Mouse (Mus musculus): ENCODE measurements around the gene Jak2. TPM values are rescaled to one million over a fixed set of nuclear protein-coding genes. Genes with fewer than 3 reads are reported as not detected.

Gene Jak2
- total and polyA plus RNA-seq, 3 experiments, result 26.4 to 78.6 (median 30.2) TPM

DNA sequence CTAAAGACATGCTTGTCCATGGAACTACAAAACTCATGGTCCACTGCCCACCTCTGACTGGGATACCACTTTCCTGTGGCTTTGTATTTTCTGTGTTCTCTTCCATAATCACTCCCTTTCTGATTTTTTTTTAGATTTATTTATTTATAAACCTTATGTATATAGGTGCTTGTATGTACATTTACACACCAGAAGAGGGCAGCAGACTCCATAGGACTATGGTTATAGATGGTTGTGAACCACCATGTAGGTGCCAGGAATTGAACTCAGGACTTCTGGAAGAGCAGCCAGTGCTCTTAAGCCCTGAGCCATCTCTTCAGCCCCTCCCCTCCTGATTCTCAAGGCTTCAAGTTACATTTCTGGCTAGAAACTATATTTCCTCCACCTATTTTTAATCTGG lies 57.2 kb downstream of the Jak2 start:
- no peak overlapping the region for H3K27ac ChIP-seq (ENCODE audit: control insufficient read depth, low read depth, low read length)
- H3K27me3 ChIP-seq (ENCODE audit: control insufficient read depth in 1 of 2, insufficient read depth in 2 of 2, low read length in 2 of 2), result no peaks in the 10 kb centered on the region
- peak; percentile 72 for TF ChIP-seq SMC3 (IDR thresholded peaks at IDR 0.05; ENCODE audit: low read depth, low read length)
- no peak for TF ChIP-seq NELFE (IDR thresholded peaks at IDR 0.05; ENCODE audit: low read depth, low read length)
- peak; percentile 10 to 68 (median 49); a peak in 5 of 6 replicates for TF ChIP-seq CTCF (IDR thresholded peaks at IDR 0.05 in 2 of 3, conservative IDR thresholded peaks at IDR 0.05 in 1 of 3; ENCODE audit: control insufficient read depth in 1 of 3, insufficient read depth in 1 of 3, low read depth in 2 of 3, low read length in 3 of 3, poor library complexity in 1 of 3, severe bottlenecking in 1 of 3)
- TF ChIP-seq ZMIZ1 (IDR thresholded peaks at IDR 0.05; ENCODE audit: low read depth, low read length), result no peak
- TF ChIP-seq MAFK (IDR thresholded peaks at IDR 0.05; ENCODE audit: borderline replicate concordance, low read depth, low read length), result no peak
- TF ChIP-seq RAD21 (IDR thresholded peaks at IDR 0.05; ENCODE audit: low read depth, low read length), result peak; percentile 72
- no peak for TF ChIP-seq JUND (IDR thresholded peaks at IDR 0.05; ENCODE audit: low read depth, low read length)
- TF ChIP-seq ZNF384 (IDR thresholded peaks at IDR 0.05; ENCODE audit: low read depth, low read length), result peak; percentile 48
- peak; percentile 70; the same call in 1 of the 2 replicates for TF ChIP-seq ZC3H11A (IDR thresholded peaks at IDR 0.05; ENCODE audit: low read depth, low read length)
- no peak for TF ChIP-seq TAL1 (IDR thresholded peaks at IDR 0.05; ENCODE audit: low read length)
- no peak for TF ChIP-seq RCOR1 (IDR thresholded peaks at IDR 0.05; ENCODE audit: low read depth, low read length)
- H3K9ac ChIP-seq (ENCODE audit: control insufficient read depth, low read depth, low read length, poor library complexity, severe bottlenecking), result no peak overlapping the region
- no peaks in the 10 kb centered on the region for H3K4me1 ChIP-seq (ENCODE audit: control insufficient read depth in 1 of 2, insufficient read depth in 2 of 2, low read length in 2 of 2)
- H3K36me3 ChIP-seq (ENCODE audit: control insufficient read depth in 1 of 2, insufficient read depth in 2 of 2, low read length in 2 of 2), result peaks cover 0 to 20% of the 10 kb centered on the region in 2 experiments; a peak in 2 of 4 replicates
- no peaks in the 10 kb centered on the region for H3K9me3 ChIP-seq (replicated peaks; ENCODE audit: insufficient read depth, low read length)
- H3K79me2 ChIP-seq (ENCODE audit: control insufficient read depth, insufficient read depth, low read length, poor library complexity), result no peaks in the 10 kb centered on the region
- no peak overlapping the region for H3K4me3 ChIP-seq (ENCODE audit: control insufficient read depth in 1 of 2, insufficient read depth in 1 of 2, low read depth in 2 of 2, low read length in 2 of 2)
- peak; percentile 67 for DNase-seq (ENCODE audit: low read depth, low spot score)

- Histone ChIP-seq H3K4me1 (ENCODE audit: control insufficient read depth in 1 of 2, insufficient read depth in 2 of 2, low read length in 2 of 2) (no peaks in the 10 kb centered on the region), H3K79me2 (ENCODE audit: control insufficient read depth, insufficient read depth, low read length, poor library complexity) (no peaks in the 10 kb centered on the region), H3K27me3 (ENCODE audit: control insufficient read depth in 1 of 2, insufficient read depth in 2 of 2, low read length in 2 of 2) (no peaks in the 10 kb centered on the region), H3K36me3 (ENCODE audit: control insufficient read depth in 1 of 2, insufficient read depth in 2 of 2, low read length in 2 of 2) (peaks cover 0 to 14% of the 10 kb centered on the region in 2 experiments; a peak in 2 of 4 replicates), H3K27ac (ENCODE audit: control insufficient read depth, low read depth, low read length) (no peak overlapping the region), H3K4me3 (ENCODE audit: control insufficient read depth in 1 of 2, insufficient read depth in 1 of 2, low read depth in 2 of 2, low read length in 2 of 2) (no peak overlapping the region), H3K9me3 (replicated peaks; ENCODE audit: insufficient read depth, low read length) (no peaks in the 10 kb centered on the region), H3K9ac (ENCODE audit: control insufficient read depth, low read depth, low read length, poor library complexity, severe bottlenecking) (no peak overlapping the region)
- no peak for TF ChIP-seq BHLHE40 (IDR thresholded peaks at IDR 0.05; ENCODE audit: borderline replicate concordance, low read depth, low read length)
- no peak for TF ChIP-seq TCF12 (IDR thresholded peaks at IDR 0.05; ENCODE audit: low read depth, low read length)
- TF ChIP-seq CHD1 (IDR thresholded peaks at IDR 0.05; ENCODE audit: low read depth, low read length), result no peak
- no peak for TF ChIP-seq POLR2AphosphoS2 (IDR thresholded peaks at IDR 0.05; ENCODE audit: low read length)
- no peak for TF ChIP-seq MYB (IDR thresholded peaks at IDR 0.05; ENCODE audit: low read depth, low read length)
- no peak for TF ChIP-seq ZNF384 (IDR thresholded peaks at IDR 0.05; ENCODE audit: low read depth, low read length)
- no peak for TF ChIP-seq RAD21 (IDR thresholded peaks at IDR 0.05; ENCODE audit: low read depth, low read length)
- TF ChIP-seq CTCF (IDR thresholded peaks at IDR 0.05 in 2 of 3, conservative IDR thresholded peaks at IDR 0.05 in 1 of 3; ENCODE audit: control insufficient read depth in 1 of 3, insufficient read depth in 1 of 3, low read depth in 2 of 3, low read length in 3 of 3, poor library complexity in 1 of 3, severe bottlenecking in 1 of 3), result no peak
- no peak for TF ChIP-seq EP300 (IDR thresholded peaks at IDR 0.05; ENCODE audit: low read depth in 1 of 2, low read length in 2 of 2)
- no peak for TF ChIP-seq SIN3A (IDR thresholded peaks at IDR 0.05; ENCODE audit: low read length)
- no peak for TF ChIP-seq ELF1 (IDR thresholded peaks at IDR 0.05; ENCODE audit: low read depth, low read length)
- no peak for TF ChIP-seq ZC3H11A (IDR thresholded peaks at IDR 0.05; ENCODE audit: low read depth, low read length)
- no peak for TF ChIP-seq MEF2A (IDR thresholded peaks at IDR 0.05; ENCODE audit: extremely low read depth, insufficient replicate concordance, low read depth, low read length, poor library complexity, severe bottlenecking)
- TF ChIP-seq NRF1 (IDR thresholded peaks at IDR 0.05; ENCODE audit: insufficient read depth, low read depth, low read length, poor library complexity, severe bottlenecking), result no peak
- TF ChIP-seq ZMIZ1 (IDR thresholded peaks at IDR 0.05; ENCODE audit: low read depth, low read length), result no peak
- TF ChIP-seq MXI1 (IDR thresholded peaks at IDR 0.05; ENCODE audit: low read depth, low read length), result no peak
- no peak for TF ChIP-seq E2F4 (IDR thresholded peaks at IDR 0.05; ENCODE audit: borderline replicate concordance, low read depth, low read length)
- TF ChIP-seq MYC (IDR thresholded peaks at IDR 0.05; ENCODE audit: low read depth, low read length), result no peak
- no peak for DNase-seq (ENCODE audit: low read depth, low spot score)
Observed at GRCm38 (mm10) chr19:29311791-29312190, 60.2 kb downstream of the Jak2 start.

All from MEL (cell line).